Mouse (Mus musculus) heart, embryonic 12.5 days (tissue): ENCODE measurements around the gene Raver1. TPM values are rescaled to one million over a fixed set of nuclear protein-coding genes. Genes with fewer than 3 reads are reported as not detected.

Source experiments
- ATAC-seq: fragments of 200-750 bp; cut with Nextera tagmentation; 2 replicates; pipeline ENCODE4 v1.8.0; 2017; ENCODE audit warnings: moderate TSS enrichment, moderate library complexity; ENCODE audit not compliant: insufficient number of reproducible peaks, low FRiP score
- H3K27ac ChIP-seq: fragments of 300-500 bp; sonication (generic); 2 replicates; pipeline ENCODE4 v1.5.1; 2016; ENCODE audit warnings: mild to moderate bottlenecking, moderate library complexity; ENCODE audit not compliant: poor library complexity, severe bottlenecking
- H3K27me3 ChIP-seq: fragments of 300-500 bp; sonication (generic); replicated peaks from 2 replicates; pipeline ENCODE4 v1.6.1; 2016; ENCODE audit warnings: mild to moderate bottlenecking, moderate library complexity
- H3K36me3 ChIP-seq: fragments of 300-500 bp; sonication (generic); 2 replicates; pipeline ENCODE4 v1.6.1; 2016; ENCODE audit warnings: mild to moderate bottlenecking, moderate library complexity
- H3K4me1 ChIP-seq: fragments of 300-500 bp; sonication (generic); replicated peaks from 2 replicates; pipeline ENCODE4 v1.6.1; 2016; ENCODE audit warnings: mild to moderate bottlenecking
- H3K4me2 ChIP-seq: fragments of 300-500 bp; sonication (generic); 2 replicates; pipeline ENCODE4 v1.6.1; 2016; ENCODE audit warnings: mild to moderate bottlenecking, moderate library complexity
- H3K4me3 ChIP-seq: fragments of 300-500 bp; sonication (generic); 2 replicates; pipeline ENCODE4 v1.5.1; 2016; ENCODE audit warnings: mild to moderate bottlenecking
- H3K9ac ChIP-seq: fragments of 300-500 bp; sonication (generic); 2 replicates; pipeline ENCODE4 v1.6.1; 2016; ENCODE audit warnings: mild to moderate bottlenecking, moderate library complexity
- H3K9me3 ChIP-seq: fragments of 300-500 bp; sonication (generic); replicated peaks from 2 replicates; pipeline ENCODE4 v1.6.1; 2016; ENCODE audit warnings: mild to moderate bottlenecking, moderate library complexity
- WGBS: fragments of 180-500 bp; shearing (Covaris S2); methylation state at CpG from one replicate; pipeline ENCODE4 v1.1.7; 2016; 5-methylcytosine and 5-hydroxymethylcytosine counted together
- polyA plus RNA-seq: library from polyadenylated mRNA; unstranded; fragments of >200 nt; fragmentation: Nextera tagmentation; extraction: Ambion mirVana; gene quantifications from 2 replicates; pipeline ENCODE4 v1.2.1, GENCODE M21; 2016

The Raver1 gene
- polyA plus RNA-seq, 1 experiment from 2014 or later = 62.9 TPM

DNA sequence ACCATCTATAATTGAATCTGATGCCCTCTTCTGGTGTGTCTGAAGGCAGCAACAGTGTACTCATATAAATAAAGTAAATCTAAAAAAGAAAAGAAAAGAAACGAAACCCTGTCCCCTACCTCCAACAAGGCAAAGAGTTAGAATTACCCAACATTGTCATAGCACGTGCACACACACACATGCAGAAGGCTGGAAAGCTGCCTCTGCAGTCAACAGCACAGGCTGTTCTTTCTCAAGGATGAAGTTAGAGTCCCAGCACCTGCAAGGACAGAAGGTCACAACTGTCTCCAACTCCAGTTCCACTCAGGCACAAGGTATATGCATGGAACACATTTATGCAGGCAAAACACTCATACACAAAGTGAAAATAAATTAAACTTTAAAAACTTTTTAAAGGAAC is 10.3 kb upstream of the Raver1 start:
- Histone ChIP-seq H3K9me3 (no peaks in the 10 kb centered on the region), H3K36me3 (peaks cover 11% of the 10 kb centered on the region; the same call in 1 of the 2 replicates), H3K4me3 (no peak overlapping the region), H3K9ac (no peak overlapping the region), H3K27ac (no peak overlapping the region), H3K27me3 (no peaks in the 10 kb centered on the region), H3K4me2 (no peak overlapping the region), H3K4me1 (peaks cover 11% of the 10 kb centered on the region)
- WGBS = 87% methylated on average over 2 of the region's 2 CpGs
- ATAC-seq = no peak

DNA sequence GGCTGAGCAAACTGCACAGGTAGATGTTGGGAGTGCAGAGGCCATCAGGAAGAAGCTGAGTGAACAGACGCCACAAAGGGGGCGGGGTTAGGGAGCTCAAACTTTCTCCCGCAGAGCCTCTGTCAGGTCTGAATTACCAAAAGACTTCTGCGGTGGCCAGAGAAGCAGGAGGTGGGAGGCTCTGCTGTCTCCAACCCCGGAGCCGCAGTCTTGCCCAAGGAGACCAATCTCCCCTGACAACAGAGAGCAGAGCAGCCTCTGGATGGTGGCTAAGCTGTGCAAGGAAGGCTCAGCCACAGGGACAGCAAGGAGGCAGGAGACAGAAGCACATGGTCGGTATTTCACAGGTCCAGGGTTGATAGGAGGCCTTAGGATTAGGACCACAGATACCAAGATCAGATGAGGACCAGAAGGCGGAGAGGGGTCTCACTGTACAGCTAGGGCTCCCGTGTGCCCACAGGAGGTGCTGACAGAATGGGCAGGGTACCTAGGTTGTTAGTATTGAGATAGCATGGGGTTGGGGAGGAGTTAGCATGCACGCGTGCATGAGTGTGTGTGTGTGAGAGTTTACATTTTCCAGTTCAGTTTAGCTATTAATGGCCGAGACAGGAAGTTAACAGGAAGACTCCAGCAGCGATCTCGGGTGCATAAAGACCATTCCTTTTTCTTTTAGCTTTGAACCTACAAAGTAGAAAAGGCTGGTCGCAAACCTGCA is 8.8 kb upstream of the Raver1 start:
- Histone ChIP-seq H3K4me3 (no peak overlapping the region), H3K4me2 (0 out of 2 replicates have a peak overlapping the region, but pooled peaks have one; percentile 5), H3K27ac (no peak overlapping the region), H3K9ac (peak overlapping the region; percentile 32; the same call in 1 of the 2 replicates), H3K4me1 (peaks cover 11% of the 10 kb centered on the region), H3K36me3 (peaks cover 8% of the 10 kb centered on the region; the same call in 1 of the 2 replicates), H3K27me3 (no peaks in the 10 kb centered on the region), H3K9me3 (no peaks in the 10 kb centered on the region)
- 41% methylated on average over 15 of the region's 15 CpGs for WGBS
- ATAC-seq = peak; percentile 30; the same call in 1 of the 2 replicates

GRCm38 (mm10) chr9:21097793-21098192 is 6.0 kb upstream of the Raver1 start:
- no peak overlapping the region for H3K4me2 ChIP-seq
- no peak overlapping the region for H3K27ac ChIP-seq
- no peak overlapping the region for H3K4me3 ChIP-seq
- H3K27me3 ChIP-seq = no peaks in the 10 kb centered on the region
- ATAC-seq = no peak
- 57% methylated on average over 8 of the region's 8 CpGs for WGBS
- no peaks in the 10 kb centered on the region for H3K36me3 ChIP-seq
- H3K9me3 ChIP-seq = no peaks in the 10 kb centered on the region
- no peak overlapping the region for H3K9ac ChIP-seq
- peaks cover 11% of the 10 kb centered on the region for H3K4me1 ChIP-seq

- H3K36me3 ChIP-seq = no peaks in the 10 kb centered on the region
- no peaks in the 10 kb centered on the region for H3K27me3 ChIP-seq
- no peak for ATAC-seq
- no peak overlapping the region for H3K27ac ChIP-seq
- no peaks in the 10 kb centered on the region for H3K9me3 ChIP-seq
- no peak overlapping the region for H3K9ac ChIP-seq
- no peak overlapping the region for H3K4me2 ChIP-seq
- 86% methylated on average over 4 of the region's 4 CpGs for WGBS
- no peak overlapping the region for H3K4me3 ChIP-seq
- peaks cover 14% of the 10 kb centered on the region for H3K4me1 ChIP-seq
These were observed 4.2 kb upstream of the Raver1 start for GRCm38 (mm10) chr9:21095958-21096357.

DNA sequence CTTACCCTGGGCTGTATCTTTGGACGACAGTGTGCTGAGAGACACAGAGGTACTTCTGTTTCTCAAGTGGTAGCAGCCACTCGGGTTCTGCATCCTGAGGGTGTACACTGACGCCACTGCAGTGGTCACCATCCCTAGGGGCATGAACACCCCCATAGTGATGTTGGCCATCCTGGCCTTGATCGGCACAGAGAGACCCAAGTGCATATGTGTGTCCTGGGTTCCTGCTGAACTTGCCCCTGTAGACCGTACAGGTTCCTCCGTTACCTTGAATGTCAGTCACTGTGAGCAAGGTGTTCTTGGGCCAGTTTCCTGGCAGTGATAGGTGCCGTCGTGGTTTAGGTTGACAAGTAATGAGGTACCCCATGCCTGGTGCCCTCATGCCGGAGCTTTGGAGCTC is 1.6 kb upstream of the Raver1 start:
- H3K4me3 ChIP-seq = no peak overlapping the region
- WGBS = 89% methylated on average over 9 of the region's 9 CpGs

DNA sequence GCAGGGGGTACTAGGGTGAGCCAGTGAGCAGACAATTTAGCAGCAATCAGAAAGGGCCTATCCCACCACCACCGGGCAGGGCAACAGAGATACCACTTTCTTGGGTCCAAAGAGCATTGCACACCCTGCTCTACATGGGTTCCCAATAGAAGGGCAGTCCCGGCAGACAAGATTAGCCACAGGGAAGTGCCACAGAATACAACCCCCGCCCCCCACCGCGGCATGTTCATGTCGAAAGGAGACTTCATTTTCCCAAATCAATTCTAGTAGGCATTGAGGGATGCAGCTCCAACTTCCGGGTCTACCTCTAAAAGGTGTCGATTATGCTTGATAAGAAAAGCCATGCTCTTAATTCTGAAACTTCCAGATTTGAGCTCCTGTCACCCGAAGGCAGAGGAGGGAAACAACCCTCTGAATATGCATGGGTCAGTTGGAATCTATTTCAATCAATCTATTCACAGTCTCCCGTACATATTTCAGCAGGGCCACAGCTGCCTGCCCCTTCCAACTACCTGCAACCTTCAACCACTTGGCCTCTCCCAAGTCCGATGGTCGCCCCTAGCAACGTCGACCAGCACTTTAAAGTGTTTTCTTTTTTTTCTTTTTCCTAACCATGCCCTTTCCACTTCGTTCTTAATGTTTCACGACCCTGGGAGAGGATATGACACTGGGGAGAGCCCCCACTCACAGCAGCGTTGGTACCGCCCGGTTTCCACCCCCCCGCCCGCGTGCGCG is 669 bp downstream of the Raver1 start:
- ATAC-seq = no peak; the same call in 1 of the 2 replicates
- peak overlapping the region; percentile 76 for H3K4me3 ChIP-seq
- peak overlapping the region; percentile 81; the same call in 1 of the 2 replicates for H3K27ac ChIP-seq
- no peaks in the 10 kb centered on the region for H3K9me3 ChIP-seq
- 1% methylated on average over 24 of the region's 24 CpGs for WGBS
- H3K36me3 ChIP-seq = peaks cover 43% of the 10 kb centered on the region
- H3K9ac ChIP-seq = peak overlapping the region; percentile 84
- H3K27me3 ChIP-seq = no peaks in the 10 kb centered on the region
- peaks cover 29% of the 10 kb centered on the region for H3K4me1 ChIP-seq
- H3K4me2 ChIP-seq = peak overlapping the region; percentile 97

More for the DNA sequence above, 1.6 kb upstream of the Raver1 start:
- Histone ChIP-seq H3K4me2 (no peak overlapping the region), H3K9ac (no peak overlapping the region), H3K27me3 (no peaks in the 10 kb centered on the region), H3K27ac (no peak overlapping the region), H3K36me3 (peaks cover 20% of the 10 kb centered on the region), H3K9me3 (no peaks in the 10 kb centered on the region), H3K4me1 (peaks cover 31% of the 10 kb centered on the region)
- no peak for ATAC-seq

DNA sequence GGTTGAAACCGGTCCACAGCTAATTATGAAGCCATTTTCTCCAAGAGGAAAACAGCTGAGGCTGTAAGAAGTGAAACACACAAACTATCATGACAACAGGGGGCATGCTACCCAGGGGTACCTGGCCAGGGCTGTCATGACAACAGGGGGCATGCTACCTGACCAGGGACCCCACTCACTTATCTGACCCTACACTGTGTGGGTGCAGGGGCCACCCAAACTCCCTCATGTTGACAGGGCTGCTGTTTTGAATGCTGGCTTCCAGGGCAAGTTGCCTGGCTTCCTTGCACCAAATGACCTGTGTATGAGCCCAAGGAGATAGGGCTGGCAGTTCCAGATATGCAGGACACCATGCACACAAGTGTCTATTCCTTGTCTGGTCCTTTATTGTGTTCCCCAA is 1.3 kb downstream of the Raver1 start:
- Histone ChIP-seq H3K4me3 (peak overlapping the region; percentile 76), H3K4me2 (peak overlapping the region; percentile 97), H3K27me3 (no peaks in the 10 kb centered on the region), H3K9ac (peak overlapping the region; percentile 84), H3K4me1 (peaks cover 29% of the 10 kb centered on the region), H3K27ac (no peak overlapping the region), H3K9me3 (no peaks in the 10 kb centered on the region), H3K36me3 (peaks cover 49% of the 10 kb centered on the region)
- 83% methylated on average over 1 of the region's 1 CpGs for WGBS
- ATAC-seq = no peak

GRCm38 (mm10) chr9:21083324-21083723 is 8.5 kb downstream of the Raver1 start:
- Histone ChIP-seq H3K9ac (no peak overlapping the region), H3K27me3 (no peaks in the 10 kb centered on the region)

GRCm38 (mm10) chr9:21081127-21081526 is 10.7 kb downstream of the Raver1 start:
- ATAC-seq = no peak
- WGBS = 89% methylated on average over 9 of the region's 9 CpGs
- H3K36me3 ChIP-seq = peaks cover 92% of the 10 kb centered on the region

More at GRCm38 (mm10) chr9:21083324-21083723, 8.5 kb downstream of the Raver1 start:
- Histone ChIP-seq H3K9me3 (no peaks in the 10 kb centered on the region), H3K4me1 (0 out of 2 replicates have a peak, but pooled peaks cover under 1% of the 10 kb centered on the region), H3K4me3 (no peak overlapping the region), H3K36me3 (peaks cover 93% of the 10 kb centered on the region), H3K27ac (no peak overlapping the region), H3K4me2 (no peak overlapping the region)
- ATAC-seq = no peak
- 76% methylated on average over 3 of the region's 3 CpGs for WGBS

GRCm38 (mm10) chr9:21075625-21076024 is 16.2 kb downstream of the Raver1 start:
- no peak for ATAC-seq
- Histone ChIP-seq H3K27ac (no peak overlapping the region), H3K9me3 (no peaks in the 10 kb centered on the region), H3K27me3 (no peaks in the 10 kb centered on the region), H3K4me1 (peaks cover 7% of the 10 kb centered on the region), H3K4me2 (no peak overlapping the region), H3K4me3 (no peak overlapping the region), H3K9ac (no peak overlapping the region), H3K36me3 (peaks cover 78% of the 10 kb centered on the region)
- WGBS = 83% methylated on average over 3 of the region's 3 CpGs

More at GRCm38 (mm10) chr9:21081127-21081526, 10.7 kb downstream of the Raver1 start:
- Histone ChIP-seq H3K9ac (no peak overlapping the region), H3K4me1 (no peaks in the 10 kb centered on the region), H3K27me3 (no peaks in the 10 kb centered on the region), H3K4me3 (no peak overlapping the region), H3K4me2 (no peak overlapping the region), H3K27ac (no peak overlapping the region), H3K9me3 (no peaks in the 10 kb centered on the region)

- no peak overlapping the region for H3K9ac ChIP-seq
- H3K4me1 ChIP-seq = peaks cover 7% of the 10 kb centered on the region
- no peak overlapping the region for H3K27ac ChIP-seq
- no peak overlapping the region for H3K4me3 ChIP-seq
- no peak for ATAC-seq
- no peak overlapping the region for H3K4me2 ChIP-seq
- 94% methylated on average over 1 of the region's 1 CpGs for WGBS
- H3K36me3 ChIP-seq = peaks cover 69% of the 10 kb centered on the region
- no peaks in the 10 kb centered on the region for H3K27me3 ChIP-seq
- H3K9me3 ChIP-seq = no peaks in the 10 kb centered on the region
These were observed 17.6 kb downstream of the Raver1 start for GRCm38 (mm10) chr9:21074173-21074572.
